Mouse (Mus musculus) frontal cortex, adult (tissue): Measurements from ENCODE around the gene Efcab14.

Experiments
- ATAC-seq: cut with Nextera tagmentation; 2 replicates; pipeline ENCODE4 v1.9.2; 2017; ENCODE audit warnings: mild to moderate bottlenecking, moderate library complexity, mixed read lengths; ENCODE audit not compliant: low TSS enrichment

Efcab14 gene

DNA sequence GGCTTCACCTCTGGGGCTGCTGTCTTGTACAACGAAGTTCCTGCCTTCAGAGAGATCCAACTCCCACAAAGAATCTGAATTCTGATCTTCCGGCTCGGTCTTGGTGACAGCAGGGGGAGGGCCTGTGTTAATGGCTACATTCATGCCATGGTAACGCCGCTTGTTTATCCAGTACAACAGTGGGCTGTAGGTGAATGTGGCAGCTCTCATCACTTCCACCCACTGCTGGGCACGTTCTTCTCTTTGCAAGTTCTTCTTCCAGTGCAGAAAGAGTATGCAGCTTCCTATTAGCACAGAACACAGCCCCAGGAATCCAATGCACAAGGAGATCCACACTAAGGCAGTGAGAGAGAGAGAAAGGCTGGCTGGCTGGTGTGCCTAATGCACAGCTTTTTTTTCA lies 42.7 kb downstream of the Efcab14 start:
- ATAC-seq: peak; percentile 36; the same call in 1 of the 2 replicates

GRCm38 (mm10) chr4:115780918-115781317 lies 43.4 kb downstream of the Efcab14 start, which contains the start of gene Tex38:
Tex38 (minus strand) TSS chr4:115781018.
- ATAC-seq: no peak

DNA sequence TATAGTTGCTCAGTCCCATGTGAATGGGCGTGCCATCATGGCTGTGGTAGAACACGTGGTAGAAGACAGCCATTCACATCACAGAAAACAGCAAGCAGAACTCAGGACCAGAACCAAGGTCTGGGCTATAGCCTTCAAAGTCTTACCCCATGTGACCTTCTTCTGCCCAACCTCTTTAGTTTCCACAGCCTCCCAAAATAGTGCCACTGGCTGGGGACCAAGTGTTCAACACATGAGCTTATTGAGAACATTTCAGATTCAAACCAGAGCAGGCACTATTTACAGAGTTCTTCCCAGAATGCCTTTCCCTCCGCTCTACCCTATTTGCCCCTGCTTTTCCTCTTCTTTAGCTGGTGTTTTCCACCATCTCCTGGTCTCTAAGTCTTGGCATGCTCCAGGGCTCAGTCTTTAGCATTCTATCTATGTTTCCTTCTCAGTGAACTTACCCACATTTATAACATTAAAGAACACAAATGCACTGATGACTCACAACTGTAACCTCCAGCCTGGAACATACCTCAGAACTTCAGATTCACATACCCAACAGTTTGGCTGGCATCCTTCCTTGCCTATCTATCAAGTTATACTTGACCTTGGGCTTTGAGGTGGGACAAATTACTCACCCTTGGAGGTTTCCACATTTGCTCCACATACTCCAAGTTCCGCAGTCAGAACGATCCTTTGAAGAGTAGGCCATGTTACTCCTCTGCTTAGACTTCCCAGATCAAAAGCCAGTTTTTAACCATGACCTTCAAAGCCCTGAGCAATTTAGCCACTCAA lies 44.7 kb downstream of the Efcab14 start:
- no peak for ATAC-seq

GRCm38 (mm10) chr4:115784769-115785510 lies 47.4 kb downstream of the Efcab14 start, which contains the start of gene Atpaf1:
Atpaf1 (plus strand) TSS chr4:115784812.
- ATAC-seq: peak; percentile 85

- no peak for ATAC-seq
Measured at GRCm38 (mm10) chr4:115785511-115786034, 48.0 kb downstream of the Efcab14 start.

DNA sequence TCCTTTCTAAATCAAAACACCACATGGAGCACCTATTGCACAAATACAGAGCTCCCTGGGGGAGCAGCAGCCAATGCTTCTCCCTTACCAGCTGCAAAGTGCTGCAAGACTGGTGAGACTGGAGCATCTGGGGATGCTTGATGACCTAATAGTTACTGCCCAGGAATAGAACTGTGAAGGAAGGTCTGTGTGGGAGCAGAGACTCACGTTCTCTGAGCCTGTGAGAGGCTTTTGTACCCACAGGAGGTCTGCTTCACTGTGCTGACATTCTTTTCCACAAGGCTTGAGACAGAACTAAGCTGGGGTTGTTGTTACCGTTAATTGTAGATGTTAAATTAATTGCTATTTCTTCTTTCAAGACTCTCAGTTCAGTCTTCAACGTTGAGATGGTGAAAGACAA lies 53.3 kb downstream of the Efcab14 start:
- ATAC-seq: peak; percentile 67

DNA sequence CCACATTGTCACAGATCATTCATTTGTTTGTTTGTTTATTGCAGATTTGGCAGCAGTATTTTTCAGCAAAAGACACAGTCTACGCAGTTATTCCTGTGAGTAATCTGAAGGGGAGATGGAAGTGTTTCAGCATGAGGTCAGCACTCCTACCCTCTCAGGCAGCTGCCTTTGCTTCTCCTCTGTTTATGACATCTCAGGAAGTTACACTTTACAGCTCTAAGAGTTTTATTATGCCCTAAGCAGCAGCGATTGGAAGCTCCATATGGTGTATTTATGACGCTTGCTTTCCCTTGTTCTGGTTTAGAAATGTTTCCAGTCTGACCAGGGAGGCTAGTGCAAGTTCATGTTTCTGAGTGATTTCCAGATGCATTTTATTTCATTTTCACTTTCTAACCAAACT lies 57.8 kb downstream of the Efcab14 start:
- ATAC-seq: no peak

DNA sequence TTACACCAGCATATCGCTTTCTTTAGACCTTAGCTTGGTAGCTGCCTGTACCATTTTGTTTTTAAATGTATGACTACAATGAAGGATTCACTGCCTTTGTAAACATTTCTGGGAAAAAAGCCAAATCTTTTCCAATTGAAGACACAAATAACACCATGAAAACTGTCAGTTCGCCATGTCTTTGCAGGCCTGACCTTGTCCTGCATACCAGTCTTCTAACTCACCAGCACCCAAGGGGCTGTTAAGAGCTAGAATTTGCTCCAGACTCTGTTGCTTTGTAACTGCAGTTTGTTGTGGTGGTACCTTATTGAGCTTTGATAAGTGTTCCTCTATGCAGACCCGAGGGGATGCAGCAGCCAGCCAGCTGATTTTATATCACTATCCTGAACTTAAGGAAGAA lies 62.4 kb downstream of the Efcab14 start:
- ATAC-seq: no peak

DNA sequence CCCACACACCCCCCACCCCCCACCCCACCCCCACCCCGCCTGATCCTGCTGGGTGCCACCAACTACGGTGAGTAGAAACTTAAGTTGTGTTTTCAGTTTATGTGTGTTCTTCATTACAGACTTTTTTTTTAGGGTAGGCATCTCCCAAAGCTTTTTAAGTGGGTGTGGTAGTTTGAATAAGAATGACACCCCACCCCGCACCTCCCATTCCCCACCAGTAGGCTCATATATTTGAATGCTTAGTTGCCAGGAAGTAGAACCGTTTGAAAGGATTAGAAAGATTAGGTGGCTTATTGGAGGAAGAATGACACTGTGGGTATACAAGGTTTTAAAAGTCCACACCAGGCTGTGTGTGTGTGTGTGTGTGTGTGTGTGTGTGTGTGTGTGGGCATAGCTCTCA lies 74.8 kb downstream of the Efcab14 start:
- ATAC-seq: no peak

- no peak for ATAC-seq
Measured at GRCm38 (mm10) chr4:115815606-115816005, 78.1 kb downstream of the Efcab14 start.

GRCm38 (mm10) chr4:115820199-115820598 lies 82.7 kb downstream of the Efcab14 start:
- ATAC-seq: no peak

GRCm38 (mm10) chr4:115820944-115821343 lies 83.4 kb downstream of the Efcab14 start:
- no peak for ATAC-seq

DNA sequence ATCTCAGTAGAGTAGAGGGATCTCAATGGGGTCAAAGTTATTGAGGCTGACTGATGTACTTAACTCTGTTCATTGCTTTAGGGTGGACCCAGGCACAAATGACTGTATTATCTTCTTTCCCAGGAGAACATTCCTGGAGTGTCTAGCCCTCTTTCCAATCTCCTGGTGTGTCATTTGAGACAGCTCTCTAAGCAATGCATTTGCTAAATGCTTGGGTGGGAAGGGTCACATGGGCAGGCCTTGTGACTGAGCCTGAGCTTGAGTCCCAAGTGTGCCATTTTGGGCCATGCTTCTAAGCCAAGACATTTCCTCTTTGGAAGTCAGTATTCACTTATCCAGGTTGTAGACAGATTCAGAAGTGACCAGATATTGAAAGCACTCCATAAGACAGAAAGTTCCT lies 83.9 kb downstream of the Efcab14 start:
- ATAC-seq: no peak

DNA sequence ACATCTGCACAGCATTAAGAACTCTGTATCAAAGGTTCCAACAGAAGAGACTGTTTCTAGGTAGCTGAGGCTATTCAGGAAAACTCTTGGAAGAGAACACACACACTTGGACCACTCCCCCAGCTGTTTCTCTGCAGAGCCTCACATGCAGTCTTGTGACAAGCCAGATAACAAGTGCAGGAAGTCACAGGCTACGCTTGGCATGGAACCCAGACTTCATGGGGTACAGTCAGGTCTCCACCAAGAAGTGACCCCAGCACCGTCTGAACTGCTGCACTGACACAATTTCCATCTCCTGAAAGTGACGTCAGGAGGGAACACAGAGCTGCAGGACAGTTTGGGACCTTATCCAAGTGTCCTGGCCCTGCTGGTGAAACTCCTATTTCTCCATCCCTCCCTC lies 84.4 kb downstream of the Efcab14 start:
- ATAC-seq: no peak

GRCm38 (mm10) chr4:115824178-115824577 lies 86.6 kb downstream of the Efcab14 start:
- ATAC-seq: peak; percentile 11; the same call in 1 of the 2 replicates

GRCm38 (mm10) chr4:115825271-115825670 lies 87.7 kb downstream of the Efcab14 start:
- ATAC-seq: no peak
